Mouse (Mus musculus) thymus, postnatal 36 days (tissue): Measurements from ENCODE around the gene Sptbn4.

ENCODE experiments used
- DNase-seq, 2 experiments: peaks; one replicate each; pipeline ENCODE4 v3.0.0; 2022; ENCODE audit warnings: mixed read lengths in 2 of 2

The Sptbn4 gene

DNA sequence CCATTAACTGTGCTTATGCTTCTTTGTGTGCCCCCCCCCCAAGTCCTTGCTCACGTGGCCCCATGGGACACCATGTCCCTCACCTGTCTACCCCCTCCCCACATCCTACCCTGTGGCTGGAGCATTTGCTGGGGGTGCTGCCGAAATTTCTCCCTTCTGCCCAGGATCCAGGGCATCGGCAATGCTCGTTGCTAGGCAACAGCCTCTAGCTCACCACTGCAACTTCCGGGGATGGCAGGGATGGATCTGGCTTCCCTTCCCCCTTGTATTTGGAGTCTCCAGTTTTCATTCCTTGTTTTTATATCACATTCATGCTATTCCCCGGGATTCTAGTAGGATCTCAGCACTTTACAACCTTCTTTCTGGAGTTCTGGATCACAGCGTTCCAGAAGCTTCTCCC lies 108.0 kb downstream of the Sptbn4 start:
- no peak for DNase-seq

- no peak for DNase-seq
Measured at GRCm38 (mm10) chr7:27339114-27339513, 108.4 kb downstream of the Sptbn4 start.

GRCm38 (mm10) chr7:27337175-27337853 lies 110.2 kb downstream of the Sptbn4 start, which contains the start of gene Ltbp4:
Ltbp4 (minus strand) TSS chr7:27337692.
- no peak for DNase-seq

DNA sequence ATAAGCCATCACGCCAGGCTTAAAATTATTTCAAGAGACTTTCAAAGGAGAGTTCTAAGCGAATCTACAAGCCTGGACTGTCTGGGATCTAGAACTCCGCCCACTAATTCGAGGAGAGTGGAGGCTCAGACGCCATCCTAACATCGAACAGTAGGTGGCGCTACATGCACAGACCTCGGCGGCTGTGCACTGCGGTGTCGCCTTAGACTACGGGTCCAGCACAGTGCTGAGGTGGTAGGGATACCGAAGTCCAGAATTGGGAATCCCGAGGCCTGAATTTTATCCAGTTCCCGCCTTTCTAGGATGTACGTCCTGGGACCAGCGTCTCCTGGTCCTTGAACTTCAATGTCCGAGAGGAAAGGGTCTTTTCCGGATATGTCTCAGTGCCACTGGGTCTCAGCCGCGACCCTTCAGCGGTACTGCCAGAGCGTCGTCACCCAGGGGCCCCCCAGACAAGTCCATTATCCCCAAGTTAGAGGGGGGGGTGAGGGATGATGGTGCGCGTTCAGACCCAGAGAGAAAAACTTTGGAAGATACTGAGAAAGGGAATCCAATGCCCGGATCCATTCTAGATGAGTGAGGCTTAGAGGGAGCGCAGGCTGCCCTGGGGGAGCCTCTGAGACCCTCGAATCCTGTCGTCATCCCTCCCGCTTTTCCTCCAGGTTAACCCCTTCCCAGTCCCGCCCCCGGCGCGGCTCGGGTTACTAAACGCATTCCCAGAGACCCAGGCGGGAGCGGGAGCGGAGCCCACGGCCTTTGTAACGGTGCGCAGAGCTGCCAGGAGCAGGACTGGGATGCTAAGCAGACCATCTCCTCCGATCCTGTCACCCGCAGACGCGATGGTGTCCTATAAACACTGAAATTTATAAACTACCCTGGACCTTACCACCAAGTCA lies 111.3 kb downstream of the Sptbn4 start:
- DNase-seq, result peak; percentile 76 to 81

DNA sequence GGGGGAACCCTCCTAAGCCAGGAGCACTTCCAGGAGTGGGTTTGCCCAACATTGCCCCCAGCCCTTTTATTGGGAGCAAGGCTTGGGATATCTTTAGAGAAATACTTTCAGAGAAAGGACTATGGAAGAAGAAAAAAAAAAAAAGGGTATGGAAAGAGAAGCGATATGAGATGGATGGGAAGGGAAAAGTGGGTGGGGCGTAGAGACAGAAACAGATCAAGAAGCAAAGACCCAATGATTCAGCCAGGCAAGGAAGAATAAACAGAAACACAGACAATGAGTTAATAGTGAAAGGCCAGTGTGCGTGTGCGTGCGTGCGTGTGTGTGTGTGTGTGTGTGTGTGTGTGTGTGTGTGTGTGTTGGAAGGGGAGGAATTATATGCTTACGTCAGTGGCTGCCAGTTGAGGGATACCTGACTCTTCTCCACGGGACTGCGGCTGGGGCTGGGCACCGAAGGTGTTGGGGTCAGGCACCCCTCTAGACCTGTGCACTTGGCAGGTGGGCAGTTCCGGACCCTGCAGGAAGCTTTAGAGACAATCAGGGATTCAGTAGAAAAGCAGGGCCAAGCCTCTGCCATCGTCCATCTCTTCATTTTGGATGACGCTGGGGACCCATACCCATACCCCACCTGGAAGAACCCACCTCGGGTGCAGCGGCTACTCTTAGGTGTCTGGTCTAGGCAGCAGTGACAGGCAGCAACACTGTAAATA lies 112.3 kb downstream of the Sptbn4 start:
- DNase-seq, result no peak

- DNase-seq, result no peak
Measured at GRCm38 (mm10) chr7:27334405-27334911, 113.0 kb downstream of the Sptbn4 start.

DNA sequence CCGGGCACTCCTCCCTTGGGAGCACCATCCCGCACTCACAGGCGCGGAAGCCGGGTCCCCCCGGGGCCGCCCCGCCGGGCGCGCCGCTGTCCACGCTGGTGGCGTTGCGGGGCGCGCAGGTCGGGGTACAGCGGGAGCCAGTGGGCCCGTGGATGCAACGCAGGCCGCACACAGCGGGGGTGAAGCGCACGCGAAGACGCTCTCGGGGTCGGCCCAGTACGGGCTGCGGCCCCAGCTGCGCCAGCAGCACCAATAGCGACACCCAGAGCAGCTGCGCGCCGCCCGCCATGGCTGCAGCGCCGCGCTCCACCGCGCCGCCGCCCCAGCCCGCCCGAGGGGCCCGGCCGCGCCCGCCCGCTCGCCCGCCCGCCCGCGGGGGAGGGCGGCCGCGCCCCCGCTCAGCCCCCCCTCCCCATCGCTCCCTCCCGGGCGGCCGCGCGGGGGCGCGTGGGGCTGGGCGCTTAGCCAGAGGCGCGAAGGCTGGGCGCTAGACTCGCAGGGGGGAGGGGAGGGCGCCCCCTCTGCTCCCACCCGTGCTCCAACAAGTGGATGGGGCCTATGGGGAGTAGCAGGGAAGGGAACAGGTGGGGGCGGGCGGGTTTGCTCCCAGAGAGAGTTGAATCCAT lies 114.1 kb downstream of the Sptbn4 start:
- peak in 1 of 2 experiments; percentile 38 for DNase-seq

GRCm38 (mm10) chr7:27332353-27333199 lies 114.9 kb downstream of the Sptbn4 start:
- DNase-seq, result peak; percentile 87 to 90

DNA sequence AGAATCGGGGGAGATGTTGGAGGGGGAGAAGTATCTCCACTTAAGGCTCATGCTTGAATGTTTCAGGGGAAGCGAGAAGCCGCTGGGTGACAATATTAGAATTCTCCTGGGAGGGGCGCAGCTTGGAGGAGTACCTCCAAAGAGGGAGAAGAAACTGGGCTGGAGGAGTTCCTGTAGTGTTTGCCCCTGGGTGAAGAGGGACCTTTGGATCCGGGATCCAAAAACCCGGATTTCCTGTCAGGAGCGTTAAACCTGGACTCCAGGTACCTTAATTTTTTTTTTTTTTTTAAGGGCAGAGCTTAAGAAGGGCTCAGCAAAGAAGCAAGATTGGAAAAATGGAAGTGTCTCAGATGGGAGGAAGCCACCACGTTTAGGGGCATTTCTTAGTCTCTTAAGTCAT lies 115.6 kb downstream of the Sptbn4 start:
- DNase-seq, result no peak

DNA sequence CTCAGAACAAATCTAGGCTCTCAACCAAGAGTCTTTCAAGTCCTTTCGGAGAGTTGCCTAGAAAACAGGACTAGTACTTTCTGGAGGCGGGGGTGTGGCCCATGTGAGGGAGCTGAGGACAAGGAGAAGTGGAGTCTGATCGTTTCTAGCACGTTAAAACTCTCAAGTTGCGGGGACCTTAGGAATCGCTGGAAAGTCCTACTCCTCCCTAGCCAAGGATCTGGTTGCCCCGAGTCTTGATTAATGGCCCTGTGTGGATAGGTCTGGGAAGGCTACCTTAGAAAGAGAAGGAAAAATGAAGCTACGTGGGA lies 116.0 kb downstream of the Sptbn4 start:
- DNase-seq, result no peak

- peak; percentile 84 to 88 for DNase-seq
Measured at GRCm38 (mm10) chr7:27330709-27331540, 116.6 kb downstream of the Sptbn4 start.

GRCm38 (mm10) chr7:27329981-27330380 lies 117.5 kb downstream of the Sptbn4 start:
- DNase-seq, result no peak

GRCm38 (mm10) chr7:27329326-27329947 lies 118.0 kb downstream of the Sptbn4 start:
- peak; percentile 88 to 94 for DNase-seq

DNA sequence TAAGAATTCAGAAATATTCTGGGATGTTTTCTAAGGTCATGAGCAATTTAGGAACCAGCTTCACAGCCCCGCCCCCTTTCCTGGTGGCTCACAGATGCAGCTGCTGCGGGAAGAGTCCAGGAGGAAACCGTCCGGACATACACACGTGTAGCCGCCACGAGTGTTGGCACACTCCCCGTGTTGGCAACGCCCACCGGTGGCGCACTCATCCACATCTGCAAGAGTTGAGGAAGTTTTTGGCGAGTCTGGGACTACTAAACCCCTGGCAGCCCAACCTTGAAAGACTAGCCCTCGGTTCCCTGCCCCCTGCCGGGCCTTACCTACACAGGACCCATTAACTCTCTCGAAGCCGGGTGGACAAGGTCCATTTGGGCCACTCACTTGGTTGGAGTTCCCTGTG lies 118.8 kb downstream of the Sptbn4 start:
- no peak for DNase-seq

GRCm38 (mm10) chr7:27328161-27328560 lies 119.3 kb downstream of the Sptbn4 start:
- DNase-seq, result no peak

GRCm38 (mm10) chr7:27327500-27327899 lies 120.0 kb downstream of the Sptbn4 start:
- DNase-seq, result no peak

- DNase-seq, result no peak
Measured at GRCm38 (mm10) chr7:27326101-27326880, 121.2 kb downstream of the Sptbn4 start.

DNA sequence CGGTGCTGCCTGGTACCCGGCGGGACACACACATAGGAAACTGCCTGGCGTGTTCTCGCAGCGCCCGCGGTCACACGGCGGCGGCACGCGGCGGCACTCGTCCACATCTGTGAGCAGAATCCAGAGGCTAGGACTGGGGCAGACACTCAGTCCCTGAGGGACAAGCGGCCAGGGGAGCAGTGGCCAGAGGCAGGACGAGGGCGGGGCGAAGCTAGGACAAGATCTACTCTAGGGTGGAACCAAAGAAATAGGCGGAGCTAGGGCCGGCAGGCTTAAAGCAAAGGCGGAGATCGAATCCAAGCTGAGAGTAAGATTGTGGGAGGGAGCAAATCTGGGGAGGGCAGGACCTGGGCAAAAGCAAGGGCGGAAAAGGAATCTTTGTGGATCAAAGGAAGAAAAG lies 121.8 kb downstream of the Sptbn4 start:
- DNase-seq, result no peak

DNA sequence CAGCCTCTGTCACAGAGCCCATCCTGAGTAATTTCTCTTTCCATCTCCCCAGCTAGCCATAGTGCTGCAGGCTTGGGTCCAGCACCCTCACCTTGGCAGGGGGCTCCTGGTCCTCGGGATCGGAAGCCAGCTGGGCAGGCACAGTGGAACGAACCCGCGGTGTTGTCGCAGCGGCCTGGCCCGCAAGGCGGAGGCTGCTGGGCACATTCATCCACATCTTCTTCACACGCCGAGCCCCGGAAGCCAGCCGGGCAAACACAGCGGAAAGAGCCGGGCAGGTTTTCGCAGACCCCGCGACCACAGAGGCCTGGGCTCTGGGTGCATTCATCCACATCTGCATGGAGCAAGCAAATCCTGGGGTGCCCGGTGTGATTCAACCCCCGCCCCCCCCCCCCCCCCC lies 122.6 kb downstream of the Sptbn4 start:
- no peak for DNase-seq

- DNase-seq, result no peak
Measured at GRCm38 (mm10) chr7:27324161-27324560, 123.3 kb downstream of the Sptbn4 start.
